Mouse (Mus musculus) cerebellum, postnatal 36 days (tissue): ENCODE results near the gene Cnnm3.

Source experiments
- DNase-seq, 2 experiments: peaks; one replicate each; pipeline ENCODE4 v3.0.0; 2021 to 2022; ENCODE audit warnings: mixed read lengths in 2 of 2

Gene Cnnm3

DNA sequence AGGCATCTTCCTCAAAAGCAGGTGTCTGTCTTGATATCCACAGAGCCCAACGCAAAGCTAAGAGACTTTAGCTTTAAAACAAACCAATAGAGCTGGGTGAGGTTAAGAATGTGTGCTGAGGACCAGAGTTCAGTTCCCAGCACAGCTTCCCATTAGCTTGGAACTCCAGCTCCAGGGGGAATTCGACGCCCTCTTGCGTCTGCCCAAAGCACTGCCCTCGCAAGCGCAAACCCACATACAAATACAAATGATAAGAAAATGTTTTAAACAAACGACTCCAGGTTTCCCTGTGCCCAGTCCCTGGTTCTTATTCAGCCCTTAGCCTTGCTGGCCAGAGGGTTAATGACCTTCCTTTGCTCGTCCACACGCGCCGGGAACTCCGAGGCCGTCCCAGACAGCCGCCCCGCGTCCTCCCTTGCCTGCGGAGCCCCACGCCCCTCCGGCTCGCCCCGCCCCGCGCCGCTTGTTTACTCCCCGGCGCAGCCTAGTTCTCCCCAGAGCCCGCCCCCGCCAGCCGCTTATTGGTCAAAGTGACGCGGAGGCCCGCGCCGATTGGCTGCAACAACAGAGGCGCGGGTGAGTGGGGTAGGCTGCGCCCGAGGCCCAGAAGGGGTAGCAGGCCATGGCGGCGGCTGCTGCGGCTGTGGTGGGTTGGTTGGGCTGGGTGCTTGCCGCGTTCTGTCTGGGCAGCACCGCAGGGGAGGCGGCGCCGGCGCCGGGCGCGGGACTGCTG lies at the start of gene Cnnm3:
TSS of gene Cnnm3 (plus strand) at position 579 of the 733 bp plus-strand sequence.
- peak; percentile 100 for DNase-seq

DNA sequence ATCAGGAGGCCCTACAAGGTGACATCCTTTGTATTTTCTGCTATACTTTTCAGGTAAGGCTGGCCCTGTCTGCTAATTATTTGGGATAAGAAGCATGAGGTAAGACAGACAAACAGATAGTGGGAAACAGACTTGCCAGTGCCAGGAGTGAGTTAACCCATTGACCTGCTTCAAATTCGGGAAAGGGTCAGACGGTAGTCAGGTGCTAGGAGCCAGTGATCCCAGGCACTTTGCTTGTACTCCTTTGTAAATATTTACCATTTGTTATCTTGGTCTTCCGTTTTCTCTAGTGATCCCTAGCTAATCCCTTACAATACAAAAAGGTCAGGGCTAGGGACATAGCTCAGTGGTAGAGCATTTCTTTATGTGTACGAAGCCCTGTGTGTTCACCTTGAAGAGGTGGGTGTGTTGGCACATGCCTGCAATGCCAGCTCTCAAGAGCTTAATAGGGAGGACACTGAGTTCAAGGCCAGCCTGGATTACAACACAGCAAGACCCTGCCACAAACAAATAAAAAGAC lies 46.0 kb upstream of the Cnnm3 start:
- no peak for DNase-seq

DNA sequence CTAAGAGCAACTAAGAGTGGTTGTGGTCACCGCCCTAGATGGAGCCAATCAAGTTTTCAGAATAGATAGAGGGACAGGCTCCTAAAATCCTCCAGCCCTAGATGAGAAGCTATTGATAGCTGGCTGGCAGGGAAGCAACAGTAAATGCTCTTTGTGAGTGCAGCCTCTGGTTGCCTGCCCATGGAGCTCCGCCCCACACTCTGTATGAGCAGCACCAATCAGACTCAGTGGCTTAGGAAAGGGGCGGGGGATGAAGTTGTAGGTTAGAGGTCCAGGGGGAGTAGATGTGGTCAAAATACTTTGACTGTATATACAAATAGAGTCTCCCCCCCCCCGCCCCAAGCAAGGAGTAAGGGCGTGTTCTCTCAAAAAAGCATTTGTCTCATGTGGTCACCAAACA lies 44.2 kb upstream of the Cnnm3 start:
- DNase-seq = no peak

DNA sequence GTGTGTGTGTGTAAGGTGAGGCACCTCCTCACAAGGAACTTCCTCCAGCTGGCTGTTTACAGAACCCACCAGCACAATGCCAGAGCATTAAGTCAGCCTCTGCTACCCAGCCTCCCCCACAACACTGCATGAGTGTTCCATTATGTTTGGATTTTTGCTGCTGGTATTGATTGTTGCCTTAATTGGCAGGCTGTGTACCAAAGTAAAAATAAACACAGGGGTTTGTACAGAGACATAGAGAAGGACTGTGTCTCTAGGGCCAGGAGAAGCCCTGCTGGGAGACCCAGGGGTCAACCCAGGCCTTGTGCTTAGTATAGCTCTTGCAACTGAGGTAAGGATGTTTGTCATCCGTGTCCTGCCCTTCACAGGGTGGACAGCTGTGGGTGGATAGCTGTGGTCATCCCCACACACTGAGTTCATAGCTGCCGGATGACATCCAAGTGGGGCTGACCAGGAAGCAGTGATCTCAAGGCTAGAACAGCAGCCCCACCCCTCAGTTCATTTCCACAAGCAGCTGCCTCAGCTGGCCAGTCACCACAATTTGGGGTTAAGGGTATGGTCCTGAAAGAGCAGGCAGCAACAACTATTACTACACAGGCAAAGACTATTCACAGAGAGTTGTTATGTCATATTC lies 41.7 kb upstream of the Cnnm3 start:
- no peak for DNase-seq

DNA sequence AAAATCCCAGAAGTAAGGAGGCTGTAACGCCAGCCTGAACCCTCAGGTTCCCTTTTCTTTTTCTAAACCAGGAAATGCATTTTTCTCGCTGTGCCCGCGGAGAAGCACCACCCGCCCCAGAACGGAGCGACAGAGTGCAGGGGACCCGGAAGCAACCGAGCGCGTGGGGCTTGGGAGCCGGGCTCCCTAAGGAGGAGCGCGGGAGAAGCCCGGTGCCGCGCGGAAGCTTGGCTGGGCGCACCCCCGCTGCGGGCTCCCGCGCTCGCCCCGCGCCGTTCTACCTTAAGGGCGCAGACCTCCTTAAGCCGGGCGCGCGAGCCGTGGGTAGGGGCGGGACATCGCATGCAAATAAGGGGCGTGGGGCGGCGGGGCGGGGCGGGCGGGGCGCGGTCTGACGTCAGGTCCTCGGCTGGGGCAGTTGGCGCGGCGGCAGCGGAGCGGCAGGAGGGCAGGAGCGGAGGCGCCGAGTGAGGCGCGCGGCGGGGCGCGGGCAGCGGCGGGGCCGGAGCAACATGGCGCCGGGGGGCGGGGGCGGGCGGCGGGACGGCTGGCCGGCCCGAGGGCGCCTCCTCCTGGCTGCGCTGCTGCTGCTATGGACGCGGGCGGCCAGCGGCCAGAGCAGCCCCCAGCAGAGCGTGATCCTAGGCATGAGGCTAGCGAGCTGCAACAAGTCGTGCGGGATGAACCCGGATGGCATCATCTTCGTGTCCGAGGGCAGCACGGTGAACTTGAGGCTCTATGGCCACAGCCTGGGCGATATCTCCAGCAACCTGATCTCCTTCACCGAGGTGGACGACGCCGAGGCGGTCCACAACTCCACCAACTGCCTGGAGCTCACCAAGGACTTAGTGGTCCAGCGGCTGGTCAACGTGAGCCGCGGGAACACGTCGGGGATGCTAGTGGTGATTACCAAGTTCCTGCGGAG lies 40.2 kb upstream of the Cnnm3 start, which contains the start of gene Cnnm4:
TSS of gene Cnnm4 (plus strand) at position 440 of the 925 bp plus-strand sequence.
- peak; percentile 83 to 89 for DNase-seq

DNA sequence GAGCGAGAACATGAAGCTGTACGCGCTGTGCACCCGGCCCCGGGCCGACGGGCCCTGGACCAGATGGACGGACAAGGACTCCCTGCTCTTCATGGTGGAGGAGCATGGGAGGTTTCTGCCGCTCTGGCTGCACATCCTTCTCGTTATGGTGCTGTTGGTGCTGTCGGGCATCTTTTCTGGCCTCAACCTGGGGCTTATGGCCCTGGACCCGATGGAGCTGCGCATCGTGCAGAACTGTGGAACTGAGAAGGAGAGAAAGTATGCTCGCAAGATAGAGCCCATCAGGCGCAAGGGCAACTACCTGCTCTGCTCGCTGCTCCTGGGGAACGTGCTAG lies 39.6 kb upstream of the Cnnm3 start:
- peak in 1 of 2 experiments; percentile 53 for DNase-seq

DNA sequence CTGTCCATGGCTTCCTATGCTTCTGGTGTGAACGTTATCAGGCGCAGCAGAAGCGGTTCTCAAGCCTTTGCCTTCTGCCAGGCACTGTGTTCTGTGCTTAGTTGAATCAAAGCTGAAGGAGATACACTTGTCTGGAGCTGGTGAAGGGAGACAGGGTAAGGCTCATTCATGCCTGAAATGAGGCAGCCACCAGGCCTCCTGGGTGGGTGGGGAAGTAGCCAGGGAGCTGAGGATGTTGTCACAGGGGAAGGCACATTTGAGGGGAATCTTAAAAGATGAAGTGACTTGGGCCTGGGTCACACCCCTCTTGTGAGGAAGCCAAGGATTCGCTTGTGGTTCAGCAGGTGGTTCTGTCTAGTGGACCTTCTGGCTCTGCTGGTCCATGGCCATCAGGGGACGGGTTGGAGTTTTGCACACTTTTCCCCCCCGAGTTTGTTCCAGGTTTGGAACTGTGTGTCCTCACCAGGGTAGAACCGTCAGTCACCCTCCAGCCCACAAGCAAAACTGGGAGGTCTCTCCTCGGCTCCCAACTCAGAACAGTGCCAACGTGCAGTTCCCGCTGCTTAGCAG lies 38.4 kb upstream of the Cnnm3 start:
- DNase-seq = no peak

DNA sequence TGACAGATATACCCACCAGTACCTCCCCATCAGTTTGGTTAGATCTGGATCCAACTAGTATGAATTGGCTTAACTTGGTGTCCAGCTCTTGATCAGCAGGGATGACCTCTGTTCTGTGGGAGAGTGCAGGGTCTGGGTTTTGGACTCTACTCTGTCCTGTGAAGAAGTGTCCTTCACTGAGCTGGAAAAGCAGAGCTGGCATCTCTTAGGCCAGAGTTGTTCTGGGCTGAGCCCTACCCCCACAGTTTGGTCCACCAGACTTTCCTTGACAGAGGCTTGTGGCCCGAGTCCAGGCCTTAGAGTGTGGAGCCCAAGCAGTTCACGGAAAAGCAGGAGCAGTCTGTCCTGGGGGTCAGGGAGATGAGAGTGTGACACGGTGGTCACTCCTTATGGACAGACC lies 37.0 kb upstream of the Cnnm3 start:
- DNase-seq = no peak

DNA sequence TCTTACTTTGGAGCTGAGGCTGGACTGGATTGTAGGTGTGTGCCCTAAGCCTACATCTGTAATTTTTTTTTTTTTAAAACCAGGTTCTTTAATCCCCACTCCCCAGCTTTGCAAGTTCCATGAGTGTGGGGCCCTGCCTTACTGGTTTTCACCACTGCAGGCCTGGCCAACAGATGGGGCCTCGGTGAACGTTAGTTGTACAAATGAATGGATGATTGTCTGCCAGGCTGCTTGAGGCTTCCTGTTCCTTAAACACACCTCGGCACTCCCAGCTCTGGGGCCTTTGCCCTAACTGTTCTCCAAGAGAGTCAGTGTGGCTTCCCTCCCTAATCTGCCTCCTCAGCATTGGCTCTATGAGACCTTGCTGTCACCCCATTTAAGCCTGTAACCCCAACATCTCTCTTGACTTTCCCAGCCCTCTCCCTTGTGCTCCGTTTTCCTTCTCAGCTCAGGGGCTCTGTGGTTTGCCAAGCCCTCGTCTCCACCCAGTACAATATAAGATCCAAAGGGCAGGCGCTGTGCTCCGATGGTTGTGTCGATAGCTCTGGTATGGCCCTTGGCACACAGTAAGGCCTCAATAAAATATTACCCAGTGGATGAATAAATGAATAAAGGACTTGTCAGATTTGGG lies 36.1 kb upstream of the Cnnm3 start:
- DNase-seq = no peak

DNA sequence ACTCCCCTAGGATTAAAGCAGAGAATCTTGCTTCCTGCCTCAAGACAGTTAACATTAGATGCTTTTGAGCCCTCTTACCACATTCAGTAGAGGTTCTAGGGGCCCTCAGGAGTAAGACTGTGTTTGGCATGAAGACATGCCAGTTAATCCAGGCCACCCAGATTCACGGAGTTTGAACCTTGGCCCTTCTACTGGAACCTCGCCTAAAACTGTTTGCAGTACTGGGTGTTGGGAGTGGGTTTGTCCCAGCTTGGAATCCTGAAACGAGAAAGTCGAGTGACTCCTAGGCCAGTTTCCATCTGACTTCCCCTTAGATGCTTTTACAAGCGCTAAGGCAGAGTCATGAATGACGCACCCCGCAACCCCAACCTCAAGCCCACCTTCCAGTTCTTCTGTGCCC lies 35.2 kb upstream of the Cnnm3 start:
- DNase-seq = no peak

DNA sequence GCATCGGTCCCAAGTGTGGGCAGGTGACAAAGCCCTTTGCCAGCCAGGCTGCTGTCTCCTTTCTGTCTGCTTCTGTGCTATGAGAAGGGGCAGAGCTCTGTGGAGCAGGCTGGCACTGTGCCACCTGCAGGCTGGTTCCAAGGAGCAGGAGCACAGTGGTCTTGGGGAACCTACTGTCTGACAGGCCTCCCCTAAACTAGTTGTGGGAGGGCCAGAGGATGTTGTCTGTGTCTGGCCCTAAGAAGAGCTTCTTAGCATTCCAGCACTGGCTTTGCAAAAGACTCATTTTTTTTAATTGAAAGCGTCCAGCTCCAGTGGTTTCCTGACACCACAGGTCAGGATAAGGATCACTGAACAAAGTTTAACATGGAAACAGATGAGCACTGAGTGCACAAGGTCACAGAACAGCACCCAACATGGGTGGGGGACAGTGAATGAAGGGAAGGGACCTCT lies 33.3 kb upstream of the Cnnm3 start:
- DNase-seq = peak in 1 of 2 experiments; percentile 50

DNA sequence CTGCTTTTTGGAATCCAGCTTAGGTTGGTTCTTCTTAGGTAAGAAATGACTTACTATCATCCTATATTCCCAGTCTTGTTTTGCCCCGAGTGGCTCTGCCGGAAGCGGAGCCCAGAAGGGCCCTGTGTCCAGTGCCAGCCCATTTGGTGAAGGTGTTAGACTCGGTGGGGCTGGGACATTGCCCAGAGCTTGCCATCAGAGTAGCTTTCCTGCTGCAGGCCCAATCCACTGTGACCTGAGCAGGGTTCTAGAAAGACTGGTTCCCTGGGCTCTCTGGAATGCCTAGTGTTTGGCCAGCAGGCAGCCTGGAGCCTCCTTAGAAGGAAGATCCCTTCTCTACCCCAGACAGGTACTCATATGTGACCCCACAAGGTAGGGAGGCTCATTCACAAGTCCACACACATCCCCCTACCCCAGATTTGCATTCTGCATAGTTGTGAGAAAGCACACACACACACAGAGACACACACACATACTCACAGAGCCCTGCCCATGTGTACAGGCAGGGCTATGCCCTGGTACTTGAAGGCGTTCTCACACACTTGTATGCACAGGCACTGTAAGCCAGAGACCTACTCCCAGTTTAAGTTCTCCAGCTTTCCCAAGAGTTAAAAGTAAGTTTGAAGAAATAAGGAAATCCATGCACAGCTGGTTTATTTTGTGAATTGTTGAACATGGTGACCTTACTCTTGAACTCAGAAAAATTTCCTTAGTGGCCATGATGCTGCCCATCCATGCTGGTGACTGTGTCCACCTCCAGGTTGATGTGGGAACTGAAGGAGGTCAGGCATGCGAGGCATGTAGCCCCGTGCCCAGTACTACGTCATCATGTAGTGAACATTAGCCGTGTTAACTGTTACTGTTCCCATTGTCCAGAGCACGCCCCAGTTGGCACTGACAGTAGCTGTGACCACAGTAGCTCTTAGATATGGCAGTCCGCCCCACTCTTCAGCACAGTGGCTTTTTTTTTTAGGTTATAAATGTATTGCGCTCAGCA lies 31.5 kb upstream of the Cnnm3 start:
- peak in 1 of 2 experiments; percentile 65 for DNase-seq

DNA sequence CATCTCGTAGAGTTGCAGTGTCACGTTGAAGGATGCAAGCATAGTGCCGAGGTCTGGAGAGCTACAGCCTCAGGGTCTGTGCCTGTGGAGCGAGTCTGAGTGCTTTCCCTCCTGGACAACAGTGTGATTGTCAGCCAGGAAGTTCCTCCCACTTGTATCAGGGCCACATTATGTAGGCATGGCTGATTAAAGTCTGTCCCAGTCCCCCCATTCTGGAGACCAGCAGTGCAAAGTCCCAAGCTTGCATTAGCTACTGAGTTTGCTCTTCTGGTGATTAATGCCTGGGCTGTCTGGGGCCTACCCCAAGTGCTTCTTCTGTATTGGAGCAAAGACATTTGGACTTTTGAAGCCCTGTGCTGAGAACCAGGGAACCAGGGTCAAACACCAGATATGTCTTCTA lies 27.8 kb upstream of the Cnnm3 start:
- DNase-seq = no peak

DNA sequence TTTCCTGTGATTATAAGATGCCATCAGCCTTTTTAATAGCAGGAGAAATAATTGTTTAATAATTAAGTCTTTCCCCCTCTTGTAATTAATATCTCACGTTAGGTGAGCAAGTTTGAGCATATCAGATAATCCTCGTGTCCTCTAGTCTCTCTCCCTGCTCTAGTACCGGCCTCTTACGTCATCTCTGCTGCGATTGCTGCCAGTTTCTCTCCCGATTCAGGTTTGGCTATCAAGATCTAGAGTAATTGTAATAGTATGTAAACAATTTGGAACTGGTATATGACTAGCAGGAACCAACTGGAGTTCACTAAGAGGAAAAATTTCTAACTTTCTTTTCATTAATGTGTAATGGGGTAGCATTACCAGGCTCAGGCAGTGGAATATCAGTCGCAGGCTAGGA lies 26.6 kb upstream of the Cnnm3 start:
- DNase-seq = no peak

DNA sequence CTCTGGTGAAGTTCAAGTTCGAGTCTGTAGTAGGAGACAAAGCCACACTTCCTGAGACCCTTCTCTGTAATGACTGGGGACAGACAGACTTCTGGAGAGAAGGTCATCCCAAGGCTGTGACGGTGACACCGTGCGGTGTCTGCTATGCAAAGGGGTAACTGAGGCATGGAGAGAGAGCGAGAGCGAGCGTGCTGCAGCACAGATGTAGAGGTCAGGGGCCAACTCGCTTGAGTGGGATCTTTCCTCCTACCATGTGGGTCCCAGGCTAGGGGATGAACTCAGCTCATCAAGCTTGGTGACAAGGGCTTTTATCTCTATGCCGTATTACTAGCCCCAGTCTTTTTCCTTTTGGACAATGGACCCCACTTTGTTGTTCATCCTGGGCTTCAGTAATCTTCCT lies 24.6 kb upstream of the Cnnm3 start:
- no peak for DNase-seq

DNA sequence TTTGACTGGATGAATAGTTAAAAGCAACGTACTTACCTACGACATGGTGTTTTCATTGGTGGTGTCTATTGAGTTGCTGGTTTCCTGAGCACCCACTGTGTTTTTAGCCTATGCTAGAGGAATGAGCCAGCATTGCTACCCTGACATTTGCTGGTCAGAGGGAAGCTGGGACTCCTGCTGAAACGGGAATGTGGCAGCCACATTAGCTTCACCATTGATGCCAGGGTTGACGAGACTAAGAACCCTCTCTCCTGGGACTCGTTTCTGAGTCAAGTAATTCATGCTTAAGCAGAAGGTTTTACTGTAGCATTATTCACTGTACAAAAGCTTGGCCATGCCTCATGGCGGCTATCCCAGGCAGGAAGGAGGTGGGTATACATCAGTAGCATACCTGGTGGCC lies 22.0 kb upstream of the Cnnm3 start:
- DNase-seq = no peak

DNA sequence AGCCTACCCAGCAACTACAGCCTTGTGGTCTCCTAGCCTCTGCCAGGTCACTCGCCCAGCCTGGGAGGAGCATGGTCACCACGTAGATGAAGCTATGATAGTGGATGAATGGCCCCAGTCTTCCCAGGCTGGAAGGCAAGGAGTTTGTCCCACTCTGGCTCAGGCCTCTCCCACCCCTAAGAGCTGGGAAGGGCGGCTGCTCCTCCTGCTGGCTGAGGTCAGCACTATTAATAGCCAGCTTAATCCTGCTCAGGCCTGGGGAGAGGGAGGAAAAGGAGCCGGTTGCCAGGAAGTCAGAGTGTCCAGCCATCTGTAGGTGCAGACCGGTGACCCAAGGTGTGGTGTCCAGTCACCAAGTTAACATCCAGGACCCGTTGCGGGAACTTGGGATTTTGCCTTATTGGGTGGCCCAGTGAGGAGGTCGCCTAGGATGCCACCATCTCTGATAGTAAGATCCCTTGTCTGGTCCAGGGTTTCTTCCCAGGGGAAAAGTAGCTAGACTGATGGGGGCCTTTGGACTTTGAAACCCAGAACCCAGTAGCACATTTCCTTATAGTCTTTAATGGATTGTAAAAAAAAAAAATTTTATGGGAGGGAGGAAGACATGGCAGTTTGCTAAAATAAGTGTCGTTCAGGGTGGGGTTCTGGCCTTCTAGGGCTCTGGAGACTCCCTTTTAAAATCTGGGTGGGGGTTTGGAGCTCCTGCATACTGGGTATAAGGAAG lies 19.1 kb upstream of the Cnnm3 start:
- peak; percentile 85 to 86 for DNase-seq

DNA sequence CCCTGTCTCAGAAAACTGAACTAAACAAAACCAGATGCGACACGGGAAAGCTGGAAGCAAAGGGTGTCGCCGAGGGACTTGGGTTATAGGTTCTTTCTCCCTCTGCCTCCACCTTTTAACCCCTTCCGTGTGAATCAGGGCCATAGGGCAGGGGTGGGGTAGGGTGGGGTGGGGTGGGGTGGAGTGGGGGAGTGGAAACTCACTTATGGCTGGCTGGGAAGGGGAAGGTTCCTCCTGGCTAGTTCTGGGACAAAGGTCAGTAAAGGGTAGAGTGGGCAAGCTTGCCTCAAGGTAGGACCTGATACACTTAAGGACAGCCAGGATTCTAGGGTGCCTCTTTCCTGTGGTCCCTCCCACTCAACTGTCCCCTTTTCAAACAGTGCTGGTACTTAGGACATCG lies 18.4 kb upstream of the Cnnm3 start:
- no peak for DNase-seq

DNA sequence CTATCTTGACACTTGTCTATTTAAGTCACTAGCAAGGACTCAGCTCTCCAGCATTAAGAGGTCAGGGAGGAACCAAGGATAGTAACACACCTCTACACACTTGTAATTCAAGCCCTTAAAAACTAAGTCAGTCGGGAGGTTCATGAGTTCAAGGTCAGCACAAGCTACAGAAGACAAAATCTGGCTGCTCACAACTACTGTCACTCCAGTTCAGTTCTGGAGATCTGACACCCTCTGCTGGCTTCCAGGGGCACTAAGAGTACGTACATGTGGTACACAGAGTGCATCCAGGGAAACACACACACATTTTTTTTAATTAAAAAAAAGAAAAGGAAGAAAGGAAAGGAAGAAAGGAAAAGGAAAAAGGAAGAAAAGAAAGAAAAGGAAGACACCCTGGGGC lies 14.9 kb upstream of the Cnnm3 start:
- peak in 1 of 2 experiments; percentile 57 for DNase-seq

DNA sequence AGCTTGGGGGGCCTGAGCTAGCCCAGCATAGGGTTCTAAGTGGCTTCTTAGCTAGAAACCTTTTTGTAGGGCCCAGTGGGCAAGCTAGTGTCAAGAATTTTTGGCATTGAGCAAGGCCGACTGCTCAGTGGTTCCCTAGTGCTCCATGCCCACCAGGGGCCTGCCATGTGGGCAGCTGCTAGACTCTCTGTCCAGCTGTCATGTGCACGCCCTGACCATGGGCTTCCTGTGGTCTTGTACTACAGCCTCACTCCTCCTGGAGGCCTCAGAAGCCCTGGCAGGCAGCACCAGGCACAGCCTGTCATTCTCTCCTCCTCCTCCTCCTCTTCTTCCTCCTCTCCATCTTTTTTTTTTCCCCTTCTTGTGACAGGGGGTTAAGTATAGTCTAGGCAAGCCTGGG lies 14.4 kb upstream of the Cnnm3 start:
- no peak for DNase-seq
